ENCODE assay signal across 14 mouse cellular contexts in genomic region chr2:43772640-43773039, GRCm38 (mm10). TPM values are rescaled to one million over a fixed set of nuclear protein-coding genes. Genes with fewer than 3 reads are reported as not detected.
DNase-seq lines count a peak whose midpoint lies in the region; ATAC-seq and TF ChIP-seq lines count a peak whose summit lies in the region.
"Had no signal": no experiment of that assay in that cellular context is flagged by ENCODE, and none has a peak within 500 bp of the region (broad histone marks: within the 10 kb centered on the region; RNA-seq: fewer than 3 reads in every experiment).

No protein-coding gene starts in this region.

- no peak for TF ChIP-seq CTCF in kidney, adult 2 months (conservative IDR thresholded peaks at IDR 0.05; ENCODE audit: insufficient read depth, insufficient read length, low read depth, low read length)

- H3K27me3 ChIP-seq in kidney, adult 2 months (replicated peaks; ENCODE audit: control insufficient read depth, insufficient read depth, low read length) = no peaks in the 10 kb centered on the region
- H3K27me3 ChIP-seq in megakaryocyte, embryonic 14.5 days (replicated peaks) = no peaks in the 10 kb centered on the region
- no peaks in the 10 kb centered on the region for H3K27me3 ChIP-seq in midbrain, embryonic 10.5 days (ENCODE audit: low read depth, poor library complexity, severe bottlenecking)
- H3K27me3 ChIP-seq: midbrain, embryonic 12.5 days had no signal

- peak; percentile 92 for ATAC-seq in granulocyte monocyte progenitor cell, adult 5-6 weeks (replicated peaks; ENCODE audit: poor library complexity, severe bottlenecking)

- peak; percentile 17 for DNase-seq in kidney, adult 2 months
- no peak for DNase-seq in kidney, adult 11 months
- DNase-seq in CD4-positive, CD25-positive, alpha-beta regulatory T cell, adult 2 months (ENCODE audit: low read depth, low spot score) = peak; percentile 68
- no peak for DNase-seq in cerebellum, postnatal 4 days (ENCODE audit: low spot score in 2 of 2)
- no peak for DNase-seq in cerebellum, adult 18-20 months
- DNase-seq in midbrain, embryonic 10.5 days (ENCODE audit: low spot score) = no peak
- DNase-seq: cerebellum, postnatal 36 days; gastrocnemius, postnatal 14 days; kidney, postnatal 36 days; left cerebral cortex, postnatal 4 days had no signal

- 80% methylated on average over 5 of the region's 5 CpGs for WGBS in kidney, adult 2 months
- 92% methylated on average over 5 of the region's 5 CpGs for WGBS in midbrain, embryonic 10.5 days

- H3K36me3 ChIP-seq in kidney, adult 2 months (ENCODE audit: control insufficient read depth, insufficient read depth, low read length) = no peaks in the 10 kb centered on the region
- H3K36me3 ChIP-seq in megakaryocyte, embryonic 14.5 days (replicated peaks; ENCODE audit: low read length) = no peaks in the 10 kb centered on the region
- H3K36me3 ChIP-seq in midbrain, embryonic 10.5 days = no peaks in the 10 kb centered on the region
- H3K36me3 ChIP-seq: hindbrain, embryonic 10.5 days; midbrain, embryonic 12.5 days had no signal

- no peaks in the 10 kb centered on the region for H3K9me3 ChIP-seq in megakaryocyte, embryonic 14.5 days
- H3K9me3 ChIP-seq in midbrain, embryonic 10.5 days (replicated peaks) = no peaks in the 10 kb centered on the region
- H3K9me3 ChIP-seq: hindbrain, embryonic 10.5 days; midbrain, embryonic 12.5 days had no signal

- TF ChIP-seq POLR2A in kidney, adult 2 months (IDR thresholded peaks at IDR 0.05; ENCODE audit: low read depth, low read length) = no peak

- no peak overlapping the region for H3K27ac ChIP-seq in kidney, adult 2 months (ENCODE audit: insufficient read depth, low read depth, low read length)
- no peak overlapping the region for H3K27ac ChIP-seq in midbrain, embryonic 10.5 days (replicated peaks)
- H3K27ac ChIP-seq: hindbrain, embryonic 10.5 days; midbrain, embryonic 12.5 days had no signal

- H3K4me3 ChIP-seq in kidney, adult 2 months (ENCODE audit: insufficient read depth, low read depth, low read length) = no peak overlapping the region
- H3K4me3 ChIP-seq in megakaryocyte, embryonic 14.5 days (replicated peaks) = peak overlapping the region; percentile 86
- no peak overlapping the region for H3K4me3 ChIP-seq in midbrain, embryonic 10.5 days
- H3K4me3 ChIP-seq: hindbrain, embryonic 10.5 days; midbrain, embryonic 12.5 days had no signal

- H3K4me1 ChIP-seq in kidney, adult 2 months (ENCODE audit: control insufficient read depth, insufficient read depth, low read length) = no peaks in the 10 kb centered on the region
- peaks cover 48% of the 10 kb centered on the region for H3K4me1 ChIP-seq in megakaryocyte, embryonic 14.5 days
- H3K4me1 ChIP-seq in midbrain, embryonic 10.5 days = no peaks in the 10 kb centered on the region
- H3K4me1 ChIP-seq: hindbrain, embryonic 10.5 days; midbrain, embryonic 12.5 days had no signal

RNA-seq across cellular contexts. Expression of gene Arhgap15, which starts 24.0 kb away (rescaled TPM):
- polyA plus RNA-seq in kidney, adult 2 months (2012; rRNA removed) = 0.77 and 1.7 TPM in 2 replicates
- 99.5 and 105 TPM in 2 replicates for total RNA-seq in granulocyte monocyte progenitor cell, adult 5-6 weeks (2014; fragmentation: Nextera tagmentation)
- 146 and 174 TPM in 2 replicates for total RNA-seq in granulocyte monocyte progenitor cell, adult 5-6 weeks (2017)
- polyA plus RNA-seq in megakaryocyte, embryonic 14.5 days (2012; ENCODE audit: insufficient read depth, low replicate concordance) = 0.25 TPM in 1 of 2 replicates, not detected in the other
- 0.15 and 0.38 TPM in 2 replicates for polyA plus RNA-seq in midbrain, embryonic 10.5 days (2016; fragmentation: Nextera tagmentation; extraction: Ambion mirVana)

Comparison
In these comparisons a context has a peak if more than half of its experiments do, and no peak if none do; other contexts are left out.
1. DNase-seq: peak in kidney, adult 2 months (single experiment) and CD4-positive, CD25-positive, alpha-beta regulatory T cell, adult 2 months (single experiment); none in kidney, adult 11 months (single experiment), cerebellum, postnatal 4 days (0 of 2), cerebellum, adult 18-20 months (0 of 2) and midbrain, embryonic 10.5 days (single experiment).